Mouse (Mus musculus) liver, adult 2 months (tissue): ENCODE data around the gene Top2a.

Source experiments
- CTCF ChIP-seq: fragments of 200-500 bp; IDR thresholded peaks from 2 replicates; pipeline ENCODE4 v1.5.1; 2011; ENCODE audit warnings: low read depth, low read length, control low read depth
- POLR2A ChIP-seq: fragments of 200-500 bp; IDR thresholded peaks from 2 replicates; pipeline ENCODE4 v1.6.1; 2011; ENCODE audit warnings: low read length, control low read depth; ENCODE audit not compliant: insufficient read depth; ENCODE audit errors: extremely low read depth

GRCm38 (mm10) chr11:98971316-98972031 is 52.5 kb downstream of the Top2a start:
- TF ChIP-seq CTCF = no peak
- no peak for TF ChIP-seq POLR2A
